Mouse (Mus musculus) R1 (cell line): ENCODE results near the gene Serpinb1a.

ENCODE experiments used
- DNase-seq: peaks from one replicate; pipeline ENCODE4 v3.0.0-alpha.2; 2018; ENCODE audit warnings: low read depth, low spot score

The Serpinb1a gene

DNA sequence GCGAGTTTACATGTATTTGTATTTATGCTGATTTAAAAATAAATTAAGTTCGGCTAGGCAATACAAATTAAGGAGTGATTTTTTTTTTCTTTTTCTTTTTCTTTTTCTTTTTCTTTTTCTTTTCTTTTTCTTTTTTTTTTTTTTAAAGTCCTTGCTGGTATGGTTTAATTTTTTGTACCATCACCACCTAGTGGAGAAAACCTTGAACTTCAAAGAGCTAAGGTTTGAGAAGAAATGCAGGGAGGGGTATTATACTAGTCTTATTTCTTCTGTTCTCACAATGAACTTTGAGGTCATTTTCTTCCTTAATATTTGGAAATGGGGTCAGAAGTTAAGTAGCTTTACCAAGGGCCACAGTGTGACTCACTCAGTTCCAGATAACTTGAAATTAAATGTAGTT lies 51.9 kb downstream of the Serpinb1a start:
- peak; percentile 16 for DNase-seq

- DNase-seq: no peak
Observed at GRCm38 (mm10) chr13:32797085-32797484, 53.9 kb downstream of the Serpinb1a start.

- no peak for DNase-seq
Observed at GRCm38 (mm10) chr13:32795166-32795565, 55.8 kb downstream of the Serpinb1a start.

GRCm38 (mm10) chr13:32794619-32795018 lies 56.4 kb downstream of the Serpinb1a start:
- DNase-seq: no peak
